Mouse (Mus musculus): ENCODE measurements around the gene Mcoln3. TPM values are rescaled to one million over a fixed set of nuclear protein-coding genes. Genes with fewer than 3 reads are reported as not detected.

Mcoln3 gene
- total and polyA plus RNA-seq, 3 experiments = 5.2 to 11.3 (median 5.3) TPM

GRCm38 (mm10) chr3:146151755-146152154, 34.5 kb downstream of the Mcoln3 start:
- Histone ChIP-seq H3K36me3 (replicated peaks in 1 of 2; ENCODE audit: control insufficient read depth in 1 of 2, insufficient read depth in 1 of 2, low read length in 1 of 2) (no peaks in the 10 kb centered on the region), H3K79me2 (replicated peaks; ENCODE audit: control insufficient read depth, extremely low read depth, insufficient read depth, poor library complexity, severe bottlenecking) (peaks cover 27% of the 10 kb centered on the region), H3K4me2 (ENCODE audit: insufficient read depth, low read depth, poor library complexity, severe bottlenecking) (peak overlapping the region; percentile 57), H3K4me1 (ENCODE audit: control insufficient read depth in 1 of 2, insufficient read depth in 2 of 2) (peaks cover 11 to 73% of the 10 kb centered on the region in 2 experiments), H3K9me3 (replicated peaks; ENCODE audit: low read length) (no peaks in the 10 kb centered on the region), H3K9ac (ENCODE audit: insufficient read depth, low read depth) (peak overlapping the region; percentile 82), H3K27ac (ENCODE audit: insufficient read depth, low read depth) (peak overlapping the region; percentile 62), H3K4me3 (replicated peaks in 1 of 3; ENCODE audit: low read depth in 2 of 3, low read length in 2 of 3, poor library complexity in 1 of 3) (peak overlapping the region; percentile 66 to 82 (median 77)), H3K27me3 (replicated peaks) (no peaks in the 10 kb centered on the region)
- dilution Hi-C loops (cut with MboI; ENCODE audit: extremely low pct_ligation_motif_present, extremely low pct_unique_long_range_greater_than_20kb, low sequenced_read_pairs) (no loop called here), in situ Hi-C loops (cut with MboI; ENCODE audit: low pct_ligation_motif_present, low pct_unique_long_range_greater_than_20kb, low sequenced_read_pairs) (no loop called here)
- DNase-seq (ENCODE audit: extremely low read depth) = peak; percentile 39
- TF ChIP-seq KAT2A (IDR thresholded peaks at IDR 0.05; ENCODE audit: insufficient replicate concordance, low read length) (no peak), GABPA (IDR thresholded peaks at IDR 0.05; ENCODE audit: insufficient replicate concordance, low read depth, low read length) (no peak), RAD21 (IDR thresholded peaks at IDR 0.05; ENCODE audit: low read depth, low read length) (no peak), MYC (IDR thresholded peaks at IDR 0.05; ENCODE audit: low read depth, low read length) (no peak; the same call in none of the 2 replicates), EP300 (IDR thresholded peaks at IDR 0.05; ENCODE audit: low read length) (peak; percentile 30; the same call in 1 of the 2 replicates), ZMIZ1 (IDR thresholded peaks at IDR 0.05; ENCODE audit: low read depth, low read length) (peak; percentile 51; the same call in 1 of the 2 replicates), NELFE (IDR thresholded peaks at IDR 0.05; ENCODE audit: low read depth, low read length) (peak; percentile 36; the same call in 1 of the 2 replicates), MAZ (IDR thresholded peaks at IDR 0.05; ENCODE audit: low read depth, low read length) (peak; percentile 76; the same call in 1 of the 2 replicates), MEF2A (IDR thresholded peaks at IDR 0.05; ENCODE audit: borderline replicate concordance, low read depth, low read length) (0 out of 2 replicates have a peak, but pooled peaks have one; percentile 7), JUND (conservative IDR thresholded peaks at IDR 0.05; ENCODE audit: low read depth, low read length) (no peak), TBP (conservative IDR thresholded peaks at IDR 0.05; ENCODE audit: low read depth, low read length) (no peak), CHD2 (IDR thresholded peaks at IDR 0.05; ENCODE audit: low read length) (no peak), SMC3 (IDR thresholded peaks at IDR 0.05; ENCODE audit: low read depth, low read length) (no peak), NRF1 (IDR thresholded peaks at IDR 0.05; ENCODE audit: low read depth, low read length) (no peak), SIN3A (IDR thresholded peaks at IDR 0.05; ENCODE audit: low read length) (no peak; the same call in none of the 2 replicates), JUN (IDR thresholded peaks at IDR 0.05; ENCODE audit: insufficient read depth, low read depth, low read length) (no peak), USF2 (conservative IDR thresholded peaks at IDR 0.05; ENCODE audit: low read depth, low read length) (0 out of 2 replicates have a peak, but pooled peaks have one; percentile 4), CHD1 (IDR thresholded peaks at IDR 0.05; ENCODE audit: low read depth, low read length) (peak; percentile 82; the same call in 1 of the 2 replicates), UBTF (IDR thresholded peaks at IDR 0.05; ENCODE audit: low read depth, low read length) (0 out of 2 replicates have a peak, but pooled peaks have one; percentile 32), ELF1 (IDR thresholded peaks at IDR 0.05; ENCODE audit: low read depth, low read length) (peak; percentile 58), ZNF384 (IDR thresholded peaks at IDR 0.05; ENCODE audit: low read depth, low read length) (no peak), POLR2A (IDR thresholded peaks at IDR 0.05; ENCODE audit: low read depth, low read length) (peak; percentile 8; the same call in 1 of the 2 replicates), TCF12 (IDR thresholded peaks at IDR 0.05; ENCODE audit: low read depth, low read length) (peak; percentile 43; the same call in 1 of the 2 replicates), BHLHE40 (IDR thresholded peaks at IDR 0.05; ENCODE audit: low read depth, low read length) (peak; percentile 91), USF1 (IDR thresholded peaks at IDR 0.05; ENCODE audit: low read depth, low read length) (no peak), RCOR1 (conservative IDR thresholded peaks at IDR 0.05; ENCODE audit: low read depth, low read length) (0 out of 2 replicates have a peak, but pooled peaks have one; percentile 32), ZKSCAN1 (IDR thresholded peaks at IDR 0.05; ENCODE audit: borderline replicate concordance, low read depth, low read length) (no peak), CTCF (conservative IDR thresholded peaks at IDR 0.05 in 1 of 2, IDR thresholded peaks at IDR 0.05 in 1 of 2; ENCODE audit: low read depth in 2 of 2, low read length in 2 of 2) (no peak), IRF4 (IDR thresholded peaks at IDR 0.05; ENCODE audit: low read depth, low read length) (peak; percentile 46; the same call in 1 of the 2 replicates), ETS1 (conservative IDR thresholded peaks at IDR 0.05; ENCODE audit: low read depth, low read length) (peak; percentile 26; the same call in 1 of the 2 replicates), E2F4 (IDR thresholded peaks at IDR 0.05; ENCODE audit: insufficient replicate concordance, low read depth, low read length) (0 out of 2 replicates have a peak, but pooled peaks have one; percentile 17), MAFK (IDR thresholded peaks at IDR 0.05; ENCODE audit: insufficient replicate concordance, low read length) (no peak), MXI1 (IDR thresholded peaks at IDR 0.05; ENCODE audit: low read depth, low read length) (peak; percentile 90), PAX5 (IDR thresholded peaks at IDR 0.05; ENCODE audit: low read length) (no peak), MAX (IDR thresholded peaks at IDR 0.05; ENCODE audit: low read length) (peak; percentile 85), POLR2AphosphoS2 (IDR thresholded peaks at IDR 0.05; ENCODE audit: low read depth, low read length) (no peak), HCFC1 (IDR thresholded peaks at IDR 0.05; ENCODE audit: low read depth, low read length) (no peak), ZC3H11A (IDR thresholded peaks at IDR 0.05; ENCODE audit: low read depth, low read length) (no peak)
